Mouse (Mus musculus): ENCODE measurements at regions not wholly inside any gene's neighbourhood (a gene's known extent, or its start where the extent isn't known, plus 50 kb on each side); places are given as distances from the start of the nearest gene placed in this dataset.

DNA sequence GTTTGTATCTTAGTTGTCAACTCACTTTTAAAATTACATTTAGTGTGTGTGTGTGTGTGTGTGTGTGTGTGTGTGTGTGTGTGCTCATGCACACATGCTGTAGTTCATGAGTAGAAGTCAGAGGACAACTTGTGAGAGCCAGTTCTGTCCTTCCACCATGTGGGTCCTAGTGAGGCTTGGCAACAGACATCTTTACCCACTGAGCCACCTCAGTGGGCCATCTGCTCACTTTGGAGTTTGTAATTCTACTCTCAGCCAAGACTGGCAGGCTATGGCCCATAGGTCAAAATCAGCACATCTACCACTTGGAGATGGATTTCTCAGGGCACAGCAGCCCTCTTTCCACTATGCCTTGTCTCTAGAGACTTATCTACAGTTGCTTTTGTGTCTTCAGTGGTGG lies 388.3 kb upstream of the Kif2a start:
- TF ChIP-seq TAL1 (IDR thresholded peaks at IDR 0.05; ENCODE audit: low read length), result no peak
- TF ChIP-seq GATA1 (IDR thresholded peaks at IDR 0.05; ENCODE audit: low read length), result no peak
